Mouse (Mus musculus) lung, adult 2 months (tissue): ENCODE results near the gene Chd9.

Experiments used
- CTCF ChIP-seq: fragments of 200-500 bp; IDR thresholded peaks from 2 replicates; pipeline ENCODE4 v1.5.1; 2011; ENCODE audit warnings: mild to moderate bottlenecking, low read length, control low read depth; ENCODE audit not compliant: insufficient read depth
- POLR2A ChIP-seq: fragments of 200-500 bp; IDR thresholded peaks from 2 replicates; pipeline ENCODE4 v1.6.1; 2011; ENCODE audit warnings: low read depth, mild to moderate bottlenecking, control low read depth, low read length, borderline replicate concordance; ENCODE audit errors: extremely low read depth

- no peak for TF ChIP-seq CTCF
- TF ChIP-seq POLR2A = no peak
Observed at GRCm38 (mm10) chr8:90878551-90878950, 50.4 kb downstream of the Chd9 start.
